Mouse (Mus musculus): ENCODE measurements around the gene Flywch1. TPM values are rescaled to one million over a fixed set of nuclear protein-coding genes. Genes with fewer than 3 reads are reported as not detected.
"Not testable (repeated sequence)": the region's sequence is repeated elsewhere in the genome, so short reads cannot be mapped to it uniquely, and the experiment has no call there.

The Flywch1 gene
- polyA plus RNA-seq, 1 experiment, result 2.3 TPM

DNA sequence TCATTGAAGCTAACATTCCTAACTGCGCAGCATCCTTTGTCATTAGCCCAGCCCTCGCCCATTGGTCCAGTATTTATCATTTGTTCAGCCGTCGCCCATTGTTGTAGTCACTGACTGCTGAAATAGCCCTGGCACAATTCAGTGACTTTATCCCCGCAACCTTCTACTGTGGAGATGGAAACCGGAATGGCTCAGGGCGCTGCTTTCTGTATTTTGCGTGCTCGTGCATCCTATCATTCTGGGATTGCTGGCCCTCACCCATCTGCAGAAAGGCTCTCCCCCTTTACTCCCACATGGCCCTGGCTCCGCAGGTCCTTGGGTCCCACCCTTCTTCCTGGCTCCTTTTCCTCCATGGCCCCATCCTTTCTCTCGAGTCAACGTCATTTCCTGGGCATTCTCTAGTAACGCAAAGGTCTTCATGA lies 15.1 kb upstream of the Flywch1 start:
- TF ChIP-seq TAL1 (IDR thresholded peaks at IDR 0.05; ENCODE audit: low read length) (no peak), GATA1 (IDR thresholded peaks at IDR 0.05; ENCODE audit: low read length) (no peak)
- Histone ChIP-seq H3K36me3 (ENCODE audit: control insufficient read depth) (no peaks in the 10 kb centered on the region), H3K4me3 (replicated peaks) (peak overlapping the region; percentile 60)

DNA sequence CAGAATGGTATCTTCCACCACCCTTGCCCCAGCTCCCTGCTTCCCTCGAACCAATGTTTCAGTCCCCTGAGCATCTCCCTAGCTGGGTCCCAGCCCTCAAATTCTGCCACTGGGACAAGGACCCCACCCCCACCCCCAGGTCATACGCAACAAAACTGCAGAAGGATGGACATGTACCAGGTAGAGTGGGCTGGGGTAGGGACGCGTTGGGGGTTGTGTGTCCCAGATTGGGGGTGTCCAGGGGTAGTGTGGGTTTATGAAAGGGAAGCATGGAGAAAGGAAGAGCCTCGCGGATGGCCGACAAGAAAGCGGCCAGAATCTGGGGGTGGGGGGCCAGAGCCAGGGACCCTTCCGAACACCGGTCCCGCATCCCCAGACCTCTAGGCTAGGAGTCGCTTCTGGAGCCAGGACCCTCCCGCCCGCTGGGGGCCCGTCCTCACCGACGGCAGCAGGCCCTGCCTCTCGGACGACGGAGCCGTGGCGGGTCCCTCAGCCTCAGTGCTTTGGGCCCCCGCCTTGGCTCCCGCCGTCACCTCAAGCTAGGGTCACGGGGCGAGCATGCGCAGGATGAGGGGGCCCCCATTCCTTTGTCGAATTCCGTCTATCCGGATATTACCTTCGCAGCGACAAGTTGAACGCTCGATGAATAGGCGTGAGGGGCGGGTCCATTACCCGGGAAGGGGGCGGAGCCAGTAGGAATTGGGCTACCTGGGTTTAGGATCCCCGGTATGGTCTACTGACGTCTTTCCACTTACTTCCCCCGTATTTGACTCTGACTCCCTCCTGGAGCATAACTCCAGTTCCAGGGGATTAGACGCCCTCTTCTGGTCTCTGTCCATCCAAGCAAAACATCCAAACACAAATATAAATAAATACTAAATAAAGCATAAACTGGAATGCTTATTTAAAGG lies 14.4 kb upstream of the Flywch1 start, which contains the start of gene Flywch2:
Gene Flywch2 (minus strand): TSS at position 521 of the 911 bp plus-strand sequence.
- Histone ChIP-seq H3K4me1 (ENCODE audit: control insufficient read depth) (peaks cover 29% of the 10 kb centered on the region), H3K4me3 (replicated peaks) (peak within 1 kb of the TSS; percentile 60), H3K27me3 (ENCODE audit: control insufficient read depth) (peaks cover 31% of the 10 kb centered on the region), H3K9me3 (ENCODE audit: control insufficient read depth, low read length) (no peaks in the 10 kb centered on the region), H3K36me3 (ENCODE audit: control insufficient read depth) (no peaks in the 10 kb centered on the region)
- TF ChIP-seq TAL1 (IDR thresholded peaks at IDR 0.05; ENCODE audit: low read length) (no peak), GATA1 (IDR thresholded peaks at IDR 0.05; ENCODE audit: low read length) (no peak)

More for the DNA sequence above, 15.1 kb upstream of the Flywch1 start:
- no peaks in the 10 kb centered on the region for H3K9me3 ChIP-seq (ENCODE audit: control insufficient read depth, low read length)
- peaks cover 34% of the 10 kb centered on the region for H3K27me3 ChIP-seq (ENCODE audit: control insufficient read depth)
- peaks cover 30% of the 10 kb centered on the region for H3K4me1 ChIP-seq (ENCODE audit: control insufficient read depth)

- Histone ChIP-seq H3K4me3 (replicated peaks) (no peak overlapping the region), H3K27me3 (ENCODE audit: control insufficient read depth) (peaks cover 17% of the 10 kb centered on the region), H3K36me3 (ENCODE audit: control insufficient read depth) (no peaks in the 10 kb centered on the region), H3K4me1 (ENCODE audit: control insufficient read depth) (peaks cover 16% of the 10 kb centered on the region), H3K9me3 (ENCODE audit: control insufficient read depth, low read length) (no peaks in the 10 kb centered on the region)
- TF ChIP-seq TAL1 (IDR thresholded peaks at IDR 0.05; ENCODE audit: low read length) (no peak), GATA1 (IDR thresholded peaks at IDR 0.05; ENCODE audit: low read length) (no peak)
These were observed 11.9 kb upstream of the Flywch1 start for GRCm38 (mm10) chr17:23783352-23783751.

DNA sequence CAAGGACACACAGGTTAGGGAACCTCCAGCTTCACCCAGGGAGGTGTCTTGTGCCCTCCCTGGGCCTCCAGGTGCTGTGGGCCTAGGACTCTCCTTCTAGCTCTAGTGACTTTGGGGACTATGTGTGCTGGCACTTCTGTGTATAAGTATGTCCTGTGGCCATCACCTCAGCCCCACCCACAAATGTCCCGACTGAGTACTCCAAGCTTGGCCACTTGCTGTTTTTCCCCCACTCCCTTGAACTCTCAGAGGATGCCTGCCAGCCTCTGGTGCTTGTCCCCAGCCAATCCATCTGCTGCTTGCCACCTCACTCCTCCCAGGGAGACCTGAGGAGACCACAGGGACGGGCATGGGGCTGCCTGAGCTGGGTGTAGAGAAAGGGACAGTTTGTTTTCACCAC lies 7.0 kb upstream of the Flywch1 start:
- TF ChIP-seq TAL1 (IDR thresholded peaks at IDR 0.05; ENCODE audit: low read length) (no peak), GATA1 (IDR thresholded peaks at IDR 0.05; ENCODE audit: low read length) (no peak)
- Histone ChIP-seq H3K36me3 (ENCODE audit: control insufficient read depth) (no peaks in the 10 kb centered on the region), H3K4me1 (ENCODE audit: control insufficient read depth) (no peaks in the 10 kb centered on the region), H3K27me3 (ENCODE audit: control insufficient read depth) (peaks cover 10% of the 10 kb centered on the region), H3K4me3 (replicated peaks) (no peak overlapping the region), H3K9me3 (ENCODE audit: control insufficient read depth, low read length) (no peaks in the 10 kb centered on the region)

GRCm38 (mm10) chr17:23777141-23777540 lies 5.7 kb upstream of the Flywch1 start:
- H3K4me1 ChIP-seq (ENCODE audit: control insufficient read depth), result no peaks in the 10 kb centered on the region
- H3K27me3 ChIP-seq (ENCODE audit: control insufficient read depth), result peaks cover 12% of the 10 kb centered on the region
- no peaks in the 10 kb centered on the region for H3K36me3 ChIP-seq (ENCODE audit: control insufficient read depth)
- TF ChIP-seq TAL1 (IDR thresholded peaks at IDR 0.05; ENCODE audit: low read length) (no peak), GATA1 (IDR thresholded peaks at IDR 0.05; ENCODE audit: low read length) (no peak)
- H3K9me3 ChIP-seq (ENCODE audit: control insufficient read depth, low read length), result no peaks in the 10 kb centered on the region
- H3K4me3 ChIP-seq (replicated peaks), result no peak overlapping the region

DNA sequence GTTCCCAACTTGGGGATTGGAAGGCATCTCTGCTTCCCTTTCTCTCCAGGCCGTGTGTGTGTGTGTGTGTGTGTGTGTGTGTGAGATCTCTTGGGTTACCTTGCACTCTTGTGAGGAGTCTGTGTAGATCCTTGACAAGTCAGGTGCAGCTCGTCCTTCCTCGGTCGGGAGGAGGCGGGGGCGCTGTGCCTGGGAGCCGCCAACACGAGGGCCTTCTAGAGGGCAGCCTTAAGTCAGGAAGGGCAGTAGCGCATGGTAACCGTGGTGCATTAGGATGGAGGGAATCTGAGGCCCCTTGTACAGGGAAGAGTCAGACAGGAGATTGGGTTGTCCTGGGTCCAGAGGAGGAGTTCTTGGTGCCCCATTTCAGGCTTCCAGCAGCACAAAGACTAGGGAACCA lies 4.8 kb upstream of the Flywch1 start:
- H3K36me3 ChIP-seq (ENCODE audit: control insufficient read depth), result no peaks in the 10 kb centered on the region
- no peak overlapping the region for H3K4me3 ChIP-seq (replicated peaks)
- H3K27me3 ChIP-seq (ENCODE audit: control insufficient read depth), result peaks cover 12% of the 10 kb centered on the region
- no peak for TF ChIP-seq TAL1 (IDR thresholded peaks at IDR 0.05; ENCODE audit: low read length)
- no peak for TF ChIP-seq GATA1 (IDR thresholded peaks at IDR 0.05; ENCODE audit: low read length)
- no peaks in the 10 kb centered on the region for H3K9me3 ChIP-seq (ENCODE audit: control insufficient read depth, low read length)
- peaks cover 4% of the 10 kb centered on the region for H3K4me1 ChIP-seq (ENCODE audit: control insufficient read depth)

DNA sequence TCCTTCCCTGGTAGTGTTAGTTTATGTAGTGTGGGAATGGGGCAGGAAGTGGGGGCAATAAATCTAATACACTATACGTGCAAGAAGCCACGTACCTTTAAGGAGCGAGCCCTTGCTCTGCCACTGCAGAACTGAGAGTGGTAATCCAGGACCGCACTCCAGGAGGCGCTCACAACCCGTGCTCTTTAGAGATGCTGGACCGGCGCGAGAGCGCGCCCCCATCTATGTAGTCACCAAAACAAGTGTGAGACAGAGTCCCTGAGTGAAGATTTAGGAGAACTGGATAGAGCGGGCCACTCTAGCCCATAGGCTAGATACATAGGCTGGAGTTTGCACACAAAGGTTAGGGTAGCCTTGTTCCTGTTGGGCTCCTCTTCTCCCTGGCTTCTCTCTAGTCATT lies 2.7 kb upstream of the Flywch1 start:
- Histone ChIP-seq H3K4me3 (replicated peaks) (no peak overlapping the region), H3K36me3 (ENCODE audit: control insufficient read depth) (no peaks in the 10 kb centered on the region), H3K27me3 (ENCODE audit: control insufficient read depth) (peaks cover 8% of the 10 kb centered on the region), H3K4me1 (ENCODE audit: control insufficient read depth) (peaks cover 18% of the 10 kb centered on the region), H3K9me3 (ENCODE audit: control insufficient read depth, low read length) (no peaks in the 10 kb centered on the region)
- no peak for TF ChIP-seq TAL1 (IDR thresholded peaks at IDR 0.05; ENCODE audit: low read length)
- no peak for TF ChIP-seq GATA1 (IDR thresholded peaks at IDR 0.05; ENCODE audit: low read length)

DNA sequence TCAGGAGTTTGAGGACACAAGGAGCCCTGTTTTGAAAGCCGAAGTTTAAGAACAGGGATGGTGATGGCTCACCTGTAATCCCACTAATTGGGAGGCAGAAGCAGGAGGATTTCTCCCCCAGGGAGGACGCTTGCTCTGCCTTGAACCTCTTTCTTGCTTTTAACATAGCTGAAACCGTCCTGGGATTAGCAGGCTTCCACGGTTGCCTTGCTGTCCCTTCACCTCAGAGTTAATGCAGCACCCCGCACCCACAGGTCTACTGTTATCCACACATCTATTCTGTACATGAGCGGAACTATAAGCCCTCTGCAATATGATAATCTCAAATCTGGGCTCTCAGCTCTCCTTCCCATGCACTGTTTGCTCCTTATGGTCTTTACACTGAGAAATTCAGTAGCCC lies 2.3 kb upstream of the Flywch1 start:
- Histone ChIP-seq H3K9me3 (ENCODE audit: control insufficient read depth, low read length) (no peaks in the 10 kb centered on the region), H3K36me3 (ENCODE audit: control insufficient read depth) (no peaks in the 10 kb centered on the region), H3K4me3 (replicated peaks) (no peak overlapping the region), H3K4me1 (ENCODE audit: control insufficient read depth) (peaks cover 18% of the 10 kb centered on the region), H3K27me3 (ENCODE audit: control insufficient read depth) (peaks cover 8% of the 10 kb centered on the region)
- no peak for TF ChIP-seq TAL1 (IDR thresholded peaks at IDR 0.05; ENCODE audit: low read length)

DNA sequence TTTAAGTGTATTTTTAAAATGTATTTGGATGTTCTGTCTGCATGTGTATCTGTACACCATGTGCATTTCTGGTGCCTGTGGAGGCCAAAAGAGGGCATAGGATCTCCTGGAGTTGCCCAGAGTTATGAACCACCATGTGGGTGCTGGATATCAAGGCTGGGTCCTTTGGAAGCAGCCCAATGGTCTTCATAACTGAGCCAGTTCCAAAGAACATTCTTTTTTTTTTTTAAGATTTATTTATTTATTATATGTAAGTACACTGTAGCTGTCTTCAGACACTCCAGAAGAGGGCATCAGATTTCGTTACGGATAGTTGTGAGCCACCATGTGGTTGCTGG lies 786 bp upstream of the Flywch1 start:
- not testable (repeated sequence) for H3K27me3 ChIP-seq (ENCODE audit: control insufficient read depth); H3K4me3 ChIP-seq (replicated peaks); H3K9me3 ChIP-seq (ENCODE audit: control insufficient read depth, low read length); H3K36me3 ChIP-seq (ENCODE audit: control insufficient read depth)
- H3K4me1 ChIP-seq (ENCODE audit: control insufficient read depth), result peaks cover 18% of the 10 kb centered on the region
